Mouse (Mus musculus) forebrain, embryonic 12.5 days (tissue): Measurements from ENCODE around the gene Tnfsfm13. TPM values are rescaled to one million over a fixed set of nuclear protein-coding genes. Genes with fewer than 3 reads are reported as not detected.

Source experiments
- ATAC-seq: fragments of 200-750 bp; cut with Nextera tagmentation; 2 replicates; pipeline ENCODE4 v1.8.0; 2017; ENCODE audit warnings: moderate TSS enrichment; ENCODE audit not compliant: low FRiP score
- H3K27ac ChIP-seq: fragments of 300-500 bp; sonication (generic); 2 replicates; pipeline ENCODE4 v1.5.1; 2016; ENCODE audit warnings: mild to moderate bottlenecking
- H3K27me3 ChIP-seq: fragments of 300-500 bp; sonication (generic); 2 replicates; pipeline ENCODE4 v1.6.1; 2016; ENCODE audit warnings: mild to moderate bottlenecking
- H3K36me3 ChIP-seq: fragments of 300-500 bp; sonication (generic); replicated peaks from 2 replicates; pipeline ENCODE4 v1.6.1; 2016; ENCODE audit warnings: mild to moderate bottlenecking
- H3K4me1 ChIP-seq: fragments of 300-500 bp; sonication (generic); 2 replicates; pipeline ENCODE4 v1.6.1; 2016
- H3K4me2 ChIP-seq: fragments of 300-500 bp; sonication (generic); 2 replicates; pipeline ENCODE4 v1.6.1; 2016; ENCODE audit warnings: mild to moderate bottlenecking, moderate library complexity
- H3K4me3 ChIP-seq: fragments of 300-500 bp; sonication (generic); replicated peaks from 2 replicates; pipeline ENCODE4 v1.5.1; 2016; ENCODE audit warnings: mild to moderate bottlenecking
- H3K9ac ChIP-seq: fragments of 300-500 bp; sonication (generic); 2 replicates; pipeline ENCODE4 v1.6.1; 2016; ENCODE audit warnings: mild to moderate bottlenecking
- H3K9me3 ChIP-seq: fragments of 300-500 bp; sonication (generic); 2 replicates; pipeline ENCODE4 v1.6.1; 2016
- WGBS: fragments of 180-500 bp; shearing (Covaris S2); methylation state at CpG from one replicate; pipeline ENCODE4 v1.1.7; 2016; 5-methylcytosine and 5-hydroxymethylcytosine counted together
- polyA plus RNA-seq: library from polyadenylated mRNA; unstranded; fragments of >200 nt; fragmentation: Nextera tagmentation; extraction: Ambion mirVana; gene quantifications from 2 replicates; pipeline ENCODE4 v1.2.1, GENCODE M21; 2016

Tnfsfm13 gene
- polyA plus RNA-seq, 1 experiment from 2014 or later: 0.84 TPM

DNA sequence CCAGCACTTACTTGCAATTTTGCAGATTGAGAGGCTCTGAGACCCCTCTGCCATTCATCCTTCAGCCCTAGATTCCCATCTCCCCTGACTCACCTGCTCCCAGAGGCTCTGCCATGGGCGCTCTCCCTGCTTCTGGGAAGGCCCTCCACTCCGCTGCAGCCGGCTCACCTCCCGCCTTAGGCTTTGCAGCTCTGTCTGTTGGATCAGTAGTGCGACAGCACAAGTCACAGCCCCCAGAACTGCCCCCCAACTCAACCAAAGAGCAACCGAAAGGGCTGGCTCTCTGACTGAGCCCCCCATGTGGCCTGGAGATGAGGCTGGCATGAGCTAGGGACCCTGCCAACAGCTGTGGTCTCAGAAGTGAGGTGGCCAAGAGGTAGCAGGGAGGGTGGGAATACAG is 11.0 kb downstream of the Tnfsfm13 start:
- Histone ChIP-seq H3K36me3 (peaks cover 6% of the 10 kb centered on the region), H3K4me2 (no peak overlapping the region), H3K4me1 (peaks cover 30% of the 10 kb centered on the region), H3K9me3 (no peaks in the 10 kb centered on the region), H3K27ac (no peak overlapping the region), H3K9ac (peak overlapping the region; percentile 2; the same call in 1 of the 2 replicates), H3K27me3 (peaks cover 17% of the 10 kb centered on the region; the same call in 1 of the 2 replicates), H3K4me3 (no peak overlapping the region)
- ATAC-seq: no peak
- 87% methylated on average over 6 of the region's 6 CpGs for WGBS

GRCm38 (mm10) chr11:69684128-69684745 is 11.7 kb downstream of the Tnfsfm13 start:
- Histone ChIP-seq H3K36me3 (peaks cover 12% of the 10 kb centered on the region), H3K4me3 (no peak overlapping the region), H3K9ac (0 out of 2 replicates have a peak overlapping the region, but pooled peaks have one; percentile 12), H3K4me2 (no peak overlapping the region), H3K9me3 (no peaks in the 10 kb centered on the region), H3K27ac (no peak overlapping the region), H3K4me1 (peaks cover 35% of the 10 kb centered on the region), H3K27me3 (peaks cover 17% of the 10 kb centered on the region; the same call in 1 of the 2 replicates)
- no peak for ATAC-seq
- WGBS: 82% methylated on average over 12 of the region's 12 CpGs

- no peaks in the 10 kb centered on the region for H3K9me3 ChIP-seq
- WGBS: 87% methylated on average over 7 of the region's 7 CpGs
- peaks cover 18% of the 10 kb centered on the region for H3K36me3 ChIP-seq
- H3K4me1 ChIP-seq: peaks cover 36% of the 10 kb centered on the region
- H3K9ac ChIP-seq: no peak overlapping the region
- no peak overlapping the region for H3K4me2 ChIP-seq
- H3K27ac ChIP-seq: no peak overlapping the region
- H3K4me3 ChIP-seq: no peak overlapping the region
- no peak for ATAC-seq
- H3K27me3 ChIP-seq: peaks cover 17% of the 10 kb centered on the region; the same call in 1 of the 2 replicates
Observed at GRCm38 (mm10) chr11:69683576-69683975, 12.3 kb downstream of the Tnfsfm13 start.

DNA sequence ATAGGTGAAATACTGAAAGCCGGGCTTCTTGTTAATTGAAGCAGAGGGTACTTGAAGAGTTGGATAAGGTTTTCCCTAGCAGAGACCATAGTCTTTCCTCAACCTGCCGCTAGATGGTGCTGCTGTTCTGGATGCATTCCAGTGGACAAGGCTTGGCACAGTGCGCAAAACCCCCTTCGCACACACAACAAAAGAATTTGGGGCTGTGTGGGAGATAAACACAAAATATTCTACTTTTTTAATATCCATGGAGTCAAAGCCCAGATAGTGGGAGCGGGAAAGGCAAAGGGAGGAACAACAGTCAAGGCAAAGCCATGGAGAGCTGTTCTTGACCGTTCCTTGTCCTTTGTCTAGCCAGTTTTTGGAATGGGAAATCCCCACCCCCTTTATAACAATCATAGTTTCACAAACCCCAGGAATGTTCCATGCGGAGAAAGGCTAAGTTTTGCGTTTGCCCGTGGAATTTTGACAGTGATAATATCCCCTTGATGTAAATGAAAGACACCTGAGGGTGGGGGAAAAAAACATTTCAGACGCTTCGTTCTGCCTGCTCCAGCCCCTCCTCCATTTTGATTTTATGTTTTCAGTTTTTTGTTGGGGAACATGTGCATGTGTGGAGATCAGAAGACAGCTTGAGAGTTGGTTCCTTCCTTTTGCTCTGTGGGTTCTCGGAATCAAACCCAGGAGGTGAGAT is 12.9 kb downstream of the Tnfsfm13 start:
- peaks cover 24% of the 10 kb centered on the region for H3K36me3 ChIP-seq
- peak overlapping the region; percentile 83 for H3K4me3 ChIP-seq
- H3K27me3 ChIP-seq: peaks cover 17% of the 10 kb centered on the region; the same call in 1 of the 2 replicates
- peak overlapping the region; percentile 95; the same call in 1 of the 2 replicates for H3K27ac ChIP-seq
- H3K9me3 ChIP-seq: no peaks in the 10 kb centered on the region
- H3K4me1 ChIP-seq: peaks cover 36% of the 10 kb centered on the region
- peak overlapping the region; percentile 88 for H3K4me2 ChIP-seq
- 0 out of 2 replicates have a peak overlapping the region, but pooled peaks have one; percentile 75 for H3K9ac ChIP-seq
- ATAC-seq: peak; percentile 64
- 27% methylated on average over 12 of the region's 12 CpGs for WGBS

DNA sequence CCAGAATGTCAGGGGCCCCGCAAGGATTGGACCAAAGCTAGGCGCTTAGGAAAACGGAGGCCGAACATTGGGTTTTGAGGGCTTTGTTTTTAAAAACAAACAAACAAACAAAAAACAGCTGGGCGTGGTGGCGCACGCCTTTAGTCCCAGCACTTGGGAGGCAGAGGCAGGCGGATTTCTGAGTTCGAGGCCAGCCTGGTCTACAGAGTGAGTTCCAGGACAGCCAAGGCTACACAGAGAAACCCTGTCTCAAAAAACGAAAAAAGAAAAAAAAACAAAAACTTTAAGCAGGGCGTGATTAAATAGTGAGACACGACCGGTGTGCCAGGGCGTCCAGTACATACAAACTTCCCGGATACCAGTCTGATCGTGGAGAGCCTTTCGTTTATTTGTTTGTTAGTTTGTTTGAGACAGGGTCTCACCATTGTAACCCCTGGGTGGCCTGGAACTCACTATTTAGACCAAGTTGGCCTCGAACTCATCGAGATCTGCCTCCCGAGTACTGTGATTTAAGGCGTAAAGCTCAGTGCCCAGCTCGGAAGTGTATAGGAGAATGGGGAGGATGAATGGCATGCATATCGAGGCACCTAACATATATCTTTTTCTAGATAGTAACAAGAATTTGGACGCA is 13.6 kb downstream of the Tnfsfm13 start:
- Histone ChIP-seq H3K9me3 (no peaks in the 10 kb centered on the region), H3K4me1 (peaks cover 36% of the 10 kb centered on the region), H3K4me2 (peak overlapping the region; percentile 88), H3K36me3 (peaks cover 31% of the 10 kb centered on the region), H3K27ac (peak overlapping the region; percentile 95), H3K27me3 (peaks cover 17% of the 10 kb centered on the region; the same call in 1 of the 2 replicates), H3K4me3 (peak overlapping the region; percentile 83), H3K9ac (peak overlapping the region; percentile 75)
- 26% methylated on average over 24 of the region's 24 CpGs for WGBS
- ATAC-seq: peak; percentile 42

- Histone ChIP-seq H3K4me1 (peaks cover 36% of the 10 kb centered on the region), H3K27me3 (peaks cover 13% of the 10 kb centered on the region; the same call in 1 of the 2 replicates), H3K4me3 (peak within 1 kb of the TSS; percentile 83), H3K27ac (peak within 1 kb of the TSS; percentile 95), H3K4me2 (peak within 1 kb of the TSS; percentile 88), H3K9me3 (no peaks in the 10 kb centered on the region), H3K9ac (peak within 1 kb of the TSS; percentile 75), H3K36me3 (peaks cover 37% of the 10 kb centered on the region)
- under 1% methylated on average over 76 of the region's 80 CpGs for WGBS
- peak; percentile 98 for ATAC-seq
Observed at GRCm38 (mm10) chr11:69681314-69682208, 14.3 kb downstream of the Tnfsfm13 start, which contains the start of gene Senp3. Gene Senp3, minus strand, starts transcription at chr11:69682084.

DNA sequence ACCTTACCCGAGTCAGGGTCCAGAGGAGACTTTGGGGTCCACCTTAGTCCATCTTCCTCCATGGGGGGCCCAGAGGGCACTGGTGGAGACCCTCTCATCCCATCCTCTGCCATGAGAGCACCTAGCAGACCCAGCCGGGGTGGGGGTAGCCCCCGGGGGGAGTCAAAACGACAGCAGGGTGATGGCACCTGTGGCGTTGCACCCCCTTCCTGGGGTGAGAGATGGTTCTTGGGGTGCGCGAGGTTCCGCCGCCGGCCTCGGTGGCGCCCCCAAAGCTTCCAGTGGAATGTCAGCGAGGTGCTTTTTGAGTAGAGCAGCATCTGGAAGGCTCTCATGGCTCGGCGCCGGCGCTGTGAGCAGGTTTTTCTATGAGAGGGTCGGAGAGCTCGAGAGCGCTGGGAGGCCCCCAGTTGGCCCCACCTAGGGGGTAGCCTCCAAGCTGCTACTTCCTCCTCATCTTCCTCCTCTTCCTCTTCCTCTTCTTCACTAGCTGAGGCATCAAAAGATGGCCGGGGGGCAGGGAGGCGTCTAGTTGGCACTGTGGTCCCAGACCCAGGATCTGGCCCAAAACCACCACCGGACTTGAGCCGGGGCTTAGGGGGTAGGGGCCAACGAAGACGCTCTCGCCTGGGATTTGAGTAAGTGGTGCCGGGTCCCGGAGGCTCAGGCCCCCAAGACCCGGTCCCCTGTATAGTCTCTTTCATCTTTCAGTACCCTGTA is 15.6 kb downstream of the Tnfsfm13 start:
- H3K9me3 ChIP-seq: no peaks in the 10 kb centered on the region
- H3K9ac ChIP-seq: peak overlapping the region; percentile 75; the same call in 1 of the 2 replicates
- WGBS: 93% methylated on average over 30 of the region's 30 CpGs
- H3K4me2 ChIP-seq: peak overlapping the region; percentile 88
- peaks cover 33% of the 10 kb centered on the region for H3K4me1 ChIP-seq
- H3K36me3 ChIP-seq: peaks cover 50% of the 10 kb centered on the region
- H3K27me3 ChIP-seq: peaks cover 11% of the 10 kb centered on the region; the same call in 1 of the 2 replicates
- no peak for ATAC-seq
- H3K4me3 ChIP-seq: peak overlapping the region; percentile 83
- H3K27ac ChIP-seq: no peak overlapping the region

- no peak overlapping the region for H3K27ac ChIP-seq
- peaks cover 61% of the 10 kb centered on the region for H3K36me3 ChIP-seq
- ATAC-seq: no peak
- no peak overlapping the region for H3K4me2 ChIP-seq
- no CpG with 5 or more reads among the region's 2 CpGs for WGBS
- H3K9me3 ChIP-seq: no peaks in the 10 kb centered on the region
- H3K4me1 ChIP-seq: peaks cover 33% of the 10 kb centered on the region
- no peak overlapping the region for H3K4me3 ChIP-seq
- H3K27me3 ChIP-seq: 0 out of 2 replicates have a peak, but pooled peaks cover 2% of the 10 kb centered on the region
- no peak overlapping the region for H3K9ac ChIP-seq
Observed at GRCm38 (mm10) chr11:69679144-69679543, 16.8 kb downstream of the Tnfsfm13 start.

DNA sequence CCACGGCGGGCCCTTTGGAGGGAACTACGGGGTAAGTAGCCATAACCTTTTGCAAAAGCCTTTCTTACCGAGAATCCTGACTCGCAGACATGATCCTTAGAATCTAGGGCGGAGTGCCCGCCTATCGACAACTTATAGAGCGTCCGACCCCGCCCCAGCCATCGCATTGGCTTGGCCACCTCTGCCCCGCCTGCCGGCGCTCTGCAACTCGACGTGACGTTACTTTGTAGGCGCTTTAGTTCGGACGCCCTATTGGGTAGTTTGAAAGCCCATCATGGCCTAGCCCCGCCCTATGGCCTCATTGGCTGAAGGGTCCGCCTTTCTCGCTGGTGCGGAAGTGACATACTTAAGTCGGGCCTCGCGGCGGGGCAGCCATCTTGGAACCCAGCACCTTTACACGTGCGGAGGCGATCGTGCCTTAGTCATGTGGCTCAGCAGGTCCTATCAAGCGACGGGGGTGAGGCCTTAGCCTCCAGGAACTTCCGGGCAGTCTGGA is 23.6 kb downstream of the Tnfsfm13 start, which contains the start of gene Eif4a1:
TSS of gene Eif4a1 (minus strand) at position 213 of the 496 bp plus-strand sequence.
- ATAC-seq: peak; percentile 97
- Histone ChIP-seq H3K9me3 (no peaks in the 10 kb centered on the region), H3K27me3 (no peaks in the 10 kb centered on the region), H3K4me1 (peaks cover 30% of the 10 kb centered on the region), H3K4me3 (peak within 1 kb of the TSS; percentile 99), H3K4me2 (peak within 1 kb of the TSS; percentile 95), H3K36me3 (peaks cover 77% of the 10 kb centered on the region), H3K27ac (peak within 1 kb of the TSS; percentile 98), H3K9ac (peak within 1 kb of the TSS; percentile 99)
- WGBS: 0% methylated on average over 36 of the region's 36 CpGs

DNA sequence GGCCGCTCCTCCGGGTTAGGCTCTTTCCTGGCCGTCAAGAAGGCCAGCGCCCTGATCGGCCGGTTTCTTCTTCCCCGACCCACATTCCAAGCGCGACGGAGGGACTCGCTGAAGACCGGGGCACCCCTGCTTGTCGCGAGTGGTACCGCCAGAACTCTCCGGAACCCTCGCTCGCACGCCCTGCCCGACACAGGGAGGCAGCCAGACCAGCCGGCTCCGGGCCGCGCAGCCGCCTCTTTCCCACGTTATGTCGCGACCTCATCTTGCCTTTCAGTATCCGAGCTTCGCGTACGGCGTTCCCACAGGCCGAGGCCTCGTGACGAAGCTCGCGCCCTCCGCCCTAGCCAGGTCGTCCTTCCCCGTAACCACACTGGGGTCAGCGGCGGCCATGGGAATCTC is 24.2 kb downstream of the Tnfsfm13 start:
- WGBS: 0% methylated on average over 43 of the region's 43 CpGs
- H3K4me1 ChIP-seq: peaks cover 30% of the 10 kb centered on the region
- peak overlapping the region; percentile 99 for H3K9ac ChIP-seq
- H3K9me3 ChIP-seq: no peaks in the 10 kb centered on the region
- peak overlapping the region; percentile 99 for H3K4me3 ChIP-seq
- peak overlapping the region; percentile 95 for H3K4me2 ChIP-seq
- H3K27ac ChIP-seq: peak overlapping the region; percentile 98
- ATAC-seq: peak; percentile 15
- no peaks in the 10 kb centered on the region for H3K27me3 ChIP-seq
- H3K36me3 ChIP-seq: peaks cover 76% of the 10 kb centered on the region
